Mouse (Mus musculus): ENCODE measurements around the gene Tmem50a. TPM values are rescaled to one million over a fixed set of nuclear protein-coding genes. Genes with fewer than 3 reads are reported as not detected.
A peak's percentile ranks its signal among the peaks of the same experiment; 100 is the strongest.
"Not testable (repeated sequence)": the region's sequence is repeated elsewhere in the genome, so short reads cannot be mapped to it uniquely, and the experiment has no call there.

Gene Tmem50a
- total RNA-seq, 1 experiment from 2014 or later: 226 TPM

DNA sequence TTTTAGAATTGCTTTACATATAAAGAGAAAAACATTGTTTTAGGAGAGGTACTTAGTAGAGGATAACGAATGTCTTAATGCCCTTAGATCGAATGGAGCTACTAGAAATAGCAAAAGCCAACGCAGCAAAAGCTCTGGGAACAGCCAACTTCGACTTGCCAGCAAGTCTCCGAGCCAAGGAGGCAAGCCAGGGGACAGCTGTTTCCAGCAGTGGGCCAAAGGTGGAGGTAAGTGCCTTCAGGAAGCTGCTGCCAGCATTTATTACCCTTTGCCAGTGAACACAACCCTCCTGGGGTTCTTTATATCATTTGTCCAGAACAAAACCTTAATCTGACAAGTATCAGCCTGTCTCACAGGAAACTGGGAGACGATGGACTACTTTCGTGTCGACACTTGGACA lies 10.4 kb upstream of the Tmem50a start:
- no peak for ATAC-seq (replicated peaks in 1 of 2; ENCODE audit: insufficient read depth in 1 of 2, low FRiP score in 2 of 2, low TSS enrichment in 1 of 2, low read depth in 1 of 2, poor library complexity in 2 of 2, severe bottlenecking in 2 of 2)

DNA sequence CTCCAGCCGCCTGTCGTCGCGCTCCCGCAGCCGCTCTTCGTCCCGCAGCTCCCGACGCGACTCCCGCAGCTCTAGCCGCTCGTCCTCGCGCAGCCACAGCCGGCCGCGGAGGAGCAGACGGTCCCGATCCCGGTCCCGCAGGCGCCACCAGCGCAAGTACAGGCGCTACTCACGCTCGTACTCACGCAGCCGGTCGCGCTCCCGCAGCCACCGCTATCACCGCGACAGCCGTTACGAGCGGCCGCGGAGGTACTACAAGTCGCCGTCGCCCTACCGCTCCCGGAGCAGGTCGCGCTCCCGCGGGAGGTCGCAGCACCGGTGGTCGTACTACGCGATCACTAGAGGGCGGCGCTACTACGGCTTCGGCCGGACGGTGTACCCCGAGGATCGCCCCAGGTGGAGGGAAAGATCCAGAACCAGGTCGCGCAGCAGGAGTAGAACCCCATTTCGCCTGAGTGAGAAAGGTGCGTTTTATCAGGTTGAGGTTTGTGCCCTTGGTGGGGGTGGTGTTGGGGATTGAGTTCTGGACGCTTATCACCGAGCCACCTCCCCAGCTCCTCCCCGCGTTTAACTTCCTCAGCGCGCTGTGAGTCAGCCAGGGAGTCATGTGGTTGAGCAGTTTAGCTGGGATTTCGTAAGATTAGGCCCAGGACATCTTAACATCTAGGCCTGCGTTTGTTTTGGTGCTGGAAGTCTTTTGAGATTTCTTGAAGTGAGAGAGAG lies 9.4 kb upstream of the Tmem50a start:
- ATAC-seq (replicated peaks in 1 of 2; ENCODE audit: insufficient read depth in 1 of 2, low FRiP score in 2 of 2, low TSS enrichment in 1 of 2, low read depth in 1 of 2, poor library complexity in 2 of 2, severe bottlenecking in 2 of 2): peak in 1 of 2 experiments; percentile 41; a peak in 2 of 4 replicates

DNA sequence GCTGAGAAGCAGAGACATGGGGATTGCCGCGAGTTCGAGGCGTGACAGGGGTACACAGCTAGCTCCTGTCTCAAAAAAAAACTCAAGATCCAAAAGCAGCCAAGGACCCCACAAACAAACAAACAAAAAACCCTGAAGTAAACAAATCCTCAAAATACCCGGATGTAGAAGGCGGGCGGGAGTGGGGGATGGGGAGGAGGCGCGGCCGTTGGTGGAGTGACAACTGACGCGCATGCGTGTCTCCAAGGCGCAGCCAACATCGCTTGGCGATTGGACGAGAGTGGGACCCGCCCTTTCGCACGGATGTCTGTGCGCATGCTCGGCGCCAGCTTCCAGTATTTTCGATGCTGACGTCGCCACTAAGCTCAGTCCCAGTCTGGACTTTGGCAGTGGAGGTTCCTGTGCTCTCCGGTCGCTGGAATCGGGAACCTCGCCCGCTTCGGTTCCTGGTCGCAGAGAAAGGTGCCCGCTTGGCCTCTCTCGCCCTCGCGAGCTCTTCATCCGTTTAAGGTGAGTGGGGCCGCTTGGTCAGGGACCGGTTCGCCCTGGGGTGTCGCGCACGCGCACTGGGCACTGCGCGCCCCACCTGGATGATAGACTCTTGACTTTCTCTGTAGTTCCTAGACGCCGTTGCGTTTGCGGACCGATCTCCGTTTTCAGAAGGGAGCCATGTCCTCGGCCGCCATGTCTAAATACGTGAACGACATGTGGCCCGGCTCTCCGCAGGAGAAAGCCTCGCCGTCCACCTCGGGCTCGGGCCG lies 8.6 kb upstream of the Tmem50a start, which contains the start of gene Rsrp1:
TSS of gene Rsrp1 (plus strand) at position 335 of the 761 bp plus-strand sequence.
- peak; percentile 82 to 83 for ATAC-seq (replicated peaks in 1 of 2; ENCODE audit: insufficient read depth in 1 of 2, low FRiP score in 2 of 2, low TSS enrichment in 1 of 2, low read depth in 1 of 2, poor library complexity in 2 of 2, severe bottlenecking in 2 of 2)

DNA sequence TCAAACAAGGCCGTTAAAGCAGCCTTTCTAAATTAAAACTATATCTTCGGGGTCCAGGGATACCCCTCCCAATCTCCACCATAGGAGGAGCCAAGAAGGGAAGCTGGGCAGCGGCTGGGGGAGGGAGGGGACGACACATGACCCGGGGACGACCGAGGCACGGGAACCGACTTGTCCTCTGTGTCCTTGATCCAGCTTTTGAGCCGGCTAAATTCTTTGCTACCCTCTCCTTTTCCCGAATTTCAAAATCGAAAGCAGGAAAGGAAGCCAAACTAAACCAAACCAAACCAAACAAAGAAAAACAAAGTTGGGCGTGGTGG lies 8.1 kb upstream of the Tmem50a start:
- no peak for ATAC-seq (replicated peaks in 1 of 2; ENCODE audit: insufficient read depth in 1 of 2, low FRiP score in 2 of 2, low TSS enrichment in 1 of 2, low read depth in 1 of 2, poor library complexity in 2 of 2, severe bottlenecking in 2 of 2)

DNA sequence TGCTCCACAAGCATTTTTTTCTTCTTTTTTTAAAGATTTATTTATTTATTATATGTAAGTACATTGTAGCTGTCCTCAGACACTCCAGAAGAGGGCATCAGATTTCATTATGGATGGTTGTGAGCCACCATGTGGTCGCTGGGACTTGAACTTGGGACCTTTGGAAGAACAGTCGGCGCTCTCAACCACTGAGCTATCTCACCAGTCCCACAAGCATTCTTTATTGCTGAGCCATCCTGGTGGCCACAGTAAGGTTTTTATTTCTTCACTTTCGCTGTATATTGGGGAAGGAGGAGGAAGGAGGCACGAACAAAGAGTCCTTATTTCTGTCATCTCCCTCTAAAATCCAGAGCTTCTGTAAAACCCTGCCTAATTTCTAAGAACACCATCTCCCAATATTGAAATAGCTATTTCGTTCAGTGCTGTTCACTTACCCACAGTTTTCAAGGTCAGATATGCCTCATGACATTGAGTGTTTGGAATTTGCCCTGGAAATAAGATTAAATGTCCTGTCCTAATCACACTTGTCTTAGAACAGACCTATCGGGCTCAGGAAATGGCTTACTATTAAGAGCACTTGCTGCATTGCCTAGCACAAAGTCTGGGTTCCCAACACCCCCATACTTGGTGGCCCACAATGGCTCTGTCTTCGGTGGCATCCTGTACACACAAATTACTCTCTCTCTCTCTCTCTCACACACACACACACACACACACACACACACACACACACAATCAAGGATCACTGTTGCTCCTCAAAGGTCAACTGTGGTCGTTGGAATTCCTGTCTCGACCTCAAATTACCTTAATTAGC lies 7.5 kb upstream of the Tmem50a start:
- ATAC-seq (replicated peaks in 1 of 2; ENCODE audit: insufficient read depth in 1 of 2, low FRiP score in 2 of 2, low TSS enrichment in 1 of 2, low read depth in 1 of 2, poor library complexity in 2 of 2, severe bottlenecking in 2 of 2): no peak

DNA sequence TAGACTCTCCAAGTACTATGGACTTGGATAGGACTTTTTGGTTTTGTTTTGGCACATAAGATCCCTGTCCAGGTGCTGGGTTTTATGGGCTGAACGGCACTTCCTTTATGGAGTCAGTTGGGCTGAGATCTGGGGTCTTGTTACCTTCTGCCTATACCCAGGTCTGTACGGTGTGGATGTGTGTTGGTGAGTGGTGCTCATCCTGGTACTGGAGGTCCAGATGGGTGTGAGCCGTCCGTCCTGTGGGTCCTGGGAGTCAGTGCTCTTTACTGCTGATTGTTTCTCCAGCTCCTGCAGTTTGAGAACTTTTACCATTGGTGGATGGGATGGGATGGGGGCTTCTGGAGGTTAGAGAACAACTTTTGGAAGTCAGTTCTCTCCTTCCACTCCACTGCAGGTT lies 6.9 kb upstream of the Tmem50a start:
- no peak for ATAC-seq (replicated peaks in 1 of 2; ENCODE audit: insufficient read depth in 1 of 2, low FRiP score in 2 of 2, low TSS enrichment in 1 of 2, low read depth in 1 of 2, poor library complexity in 2 of 2, severe bottlenecking in 2 of 2)

DNA sequence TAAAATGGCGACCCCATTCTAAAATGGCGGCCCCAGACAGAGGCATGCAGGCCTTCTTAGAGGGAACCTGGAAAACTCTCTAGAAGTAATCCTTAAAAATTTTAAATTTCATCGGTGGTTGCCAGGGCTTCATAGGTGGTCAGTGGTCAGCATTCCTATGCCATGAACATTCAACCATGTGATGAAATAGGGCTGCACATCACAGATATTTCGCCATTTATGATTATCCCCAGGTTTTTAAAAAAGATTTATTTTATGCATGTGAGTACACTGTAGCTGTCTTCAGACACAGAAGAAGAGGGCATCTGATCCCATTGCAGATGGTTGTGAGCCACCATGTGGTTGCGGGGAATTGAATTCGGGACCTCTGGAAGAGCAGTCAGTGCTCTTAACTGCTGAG lies 5.8 kb upstream of the Tmem50a start:
- no peak for ATAC-seq (replicated peaks in 1 of 2; ENCODE audit: insufficient read depth in 1 of 2, low FRiP score in 2 of 2, low TSS enrichment in 1 of 2, low read depth in 1 of 2, poor library complexity in 2 of 2, severe bottlenecking in 2 of 2)

DNA sequence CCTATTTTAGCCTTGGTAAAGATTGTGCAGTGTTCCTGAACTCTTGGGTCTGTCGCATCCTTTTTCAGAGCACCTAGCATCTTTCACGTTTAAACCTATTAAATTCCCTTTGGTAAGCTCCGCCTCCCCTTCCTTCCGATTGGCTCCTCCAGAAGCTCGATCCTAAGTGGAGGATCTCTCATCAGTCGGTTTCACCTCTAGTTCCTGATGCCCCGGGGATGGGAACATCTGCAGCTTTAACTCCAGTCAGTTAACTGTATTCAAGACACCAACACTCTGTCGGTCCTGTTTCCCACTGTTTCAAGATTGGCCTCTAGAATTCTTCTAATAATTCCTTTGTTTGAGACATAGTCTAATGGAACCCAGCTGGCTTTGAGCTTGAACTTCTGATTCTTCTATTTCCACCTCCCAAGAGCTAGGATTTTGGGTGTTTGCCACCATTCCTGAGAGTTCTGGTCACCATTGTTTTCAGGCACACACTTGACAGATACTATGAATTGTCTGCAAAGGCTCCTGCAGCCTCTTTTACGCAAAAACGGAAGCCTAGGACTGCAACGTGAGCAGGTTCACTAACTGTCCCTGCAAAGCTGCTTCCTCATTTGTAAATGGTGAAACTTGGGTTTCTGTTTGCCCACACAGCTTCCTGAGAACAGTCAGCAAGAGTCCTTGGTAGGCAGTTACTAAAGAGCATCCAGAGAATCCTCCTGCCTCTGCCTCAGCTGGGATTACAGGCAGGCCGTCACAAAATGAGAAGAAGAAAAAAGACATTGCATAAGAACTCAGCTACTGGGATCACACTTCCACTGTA lies 5.1 kb upstream of the Tmem50a start:
- peak; percentile 37 to 46 for ATAC-seq (replicated peaks in 1 of 2; ENCODE audit: insufficient read depth in 1 of 2, low FRiP score in 2 of 2, low TSS enrichment in 1 of 2, low read depth in 1 of 2, poor library complexity in 2 of 2, severe bottlenecking in 2 of 2)

DNA sequence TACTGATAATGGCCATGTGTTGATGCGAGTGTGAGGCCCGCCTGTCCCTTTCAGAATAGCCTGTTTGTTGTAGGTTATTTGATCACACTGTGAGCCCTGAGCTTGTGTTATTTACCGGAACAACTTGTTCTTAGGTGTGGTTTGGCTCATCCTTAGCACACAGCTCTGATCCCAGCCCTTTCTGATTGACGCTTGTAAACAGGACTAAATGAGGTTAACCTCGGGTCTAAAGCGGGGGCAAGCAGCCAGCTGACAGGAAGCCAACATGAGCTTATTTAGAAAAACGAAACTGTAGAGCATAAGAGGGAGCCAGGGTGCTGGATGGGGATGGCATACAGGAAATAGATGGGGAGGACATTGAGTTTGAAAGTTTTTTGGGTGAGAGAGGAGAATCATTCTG lies 3.6 kb upstream of the Tmem50a start:
- ATAC-seq (replicated peaks in 1 of 2; ENCODE audit: insufficient read depth in 1 of 2, low FRiP score in 2 of 2, low TSS enrichment in 1 of 2, low read depth in 1 of 2, poor library complexity in 2 of 2, severe bottlenecking in 2 of 2): peak in 1 of 2 experiments; percentile 7; a peak in 1 of 4 replicates

DNA sequence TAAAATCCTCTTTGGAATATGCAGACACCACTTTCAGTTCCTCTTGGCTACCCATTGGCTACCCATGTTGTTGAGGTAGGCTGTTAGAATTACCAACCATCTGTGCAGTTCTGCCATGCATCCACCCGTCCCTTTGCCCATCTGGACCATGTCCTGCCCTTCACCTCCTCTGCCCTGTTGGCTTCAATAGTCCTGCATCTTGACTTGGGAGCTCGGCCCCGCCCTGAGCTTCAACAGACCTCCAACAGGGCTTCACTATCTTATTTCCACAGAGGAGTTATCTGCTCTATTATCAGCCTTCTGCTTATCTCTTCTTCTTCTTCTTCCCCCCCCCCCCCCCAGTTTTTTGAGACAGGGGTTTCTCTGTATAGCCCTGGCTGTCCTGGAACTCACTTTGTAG lies 2.4 kb upstream of the Tmem50a start:
- no peak for ATAC-seq (replicated peaks in 1 of 2; ENCODE audit: insufficient read depth in 1 of 2, low FRiP score in 2 of 2, low TSS enrichment in 1 of 2, low read depth in 1 of 2, poor library complexity in 2 of 2, severe bottlenecking in 2 of 2)

DNA sequence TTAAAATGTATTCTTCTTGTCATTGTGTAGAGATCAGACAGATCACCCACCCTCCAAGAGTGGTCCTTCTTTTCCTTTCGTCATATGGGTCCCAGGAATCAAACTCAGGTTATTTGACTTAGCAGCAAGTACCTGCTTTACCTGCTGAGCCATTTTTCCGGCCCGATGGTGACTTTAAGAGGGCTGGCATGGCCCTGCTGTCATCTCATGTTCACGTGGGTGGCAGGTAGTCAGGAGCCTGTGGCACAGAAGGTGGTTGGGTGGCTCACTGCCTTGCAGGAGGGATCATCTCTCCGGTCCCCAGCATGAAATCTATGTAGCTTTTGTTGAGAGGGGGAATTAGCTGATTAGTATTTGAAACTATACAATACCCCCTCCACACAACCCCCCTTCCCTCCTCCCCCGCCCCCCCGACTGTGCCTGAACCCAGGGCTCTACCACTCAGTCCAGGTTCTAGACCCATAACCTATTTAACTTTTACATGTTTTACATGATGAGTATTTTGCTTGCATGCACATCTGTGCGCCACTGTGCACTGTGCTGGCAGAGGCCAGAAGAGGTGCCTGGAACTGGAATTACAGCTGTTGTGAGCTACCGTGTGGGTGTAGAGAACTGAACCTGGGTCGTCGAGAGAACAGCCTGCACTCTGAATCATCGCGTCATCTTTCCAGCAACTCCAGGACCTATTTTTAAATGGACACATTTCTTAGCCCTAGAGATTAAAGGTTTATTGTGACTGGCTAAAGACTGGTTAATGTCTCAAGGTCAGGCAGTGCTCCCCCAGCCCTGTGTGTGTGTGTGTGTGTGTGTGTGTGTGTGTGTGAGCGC lies 613 bp upstream of the Tmem50a start:
- ATAC-seq (replicated peaks in 1 of 2; ENCODE audit: insufficient read depth in 1 of 2, low FRiP score in 2 of 2, low TSS enrichment in 1 of 2, low read depth in 1 of 2, poor library complexity in 2 of 2, severe bottlenecking in 2 of 2): no peak

DNA sequence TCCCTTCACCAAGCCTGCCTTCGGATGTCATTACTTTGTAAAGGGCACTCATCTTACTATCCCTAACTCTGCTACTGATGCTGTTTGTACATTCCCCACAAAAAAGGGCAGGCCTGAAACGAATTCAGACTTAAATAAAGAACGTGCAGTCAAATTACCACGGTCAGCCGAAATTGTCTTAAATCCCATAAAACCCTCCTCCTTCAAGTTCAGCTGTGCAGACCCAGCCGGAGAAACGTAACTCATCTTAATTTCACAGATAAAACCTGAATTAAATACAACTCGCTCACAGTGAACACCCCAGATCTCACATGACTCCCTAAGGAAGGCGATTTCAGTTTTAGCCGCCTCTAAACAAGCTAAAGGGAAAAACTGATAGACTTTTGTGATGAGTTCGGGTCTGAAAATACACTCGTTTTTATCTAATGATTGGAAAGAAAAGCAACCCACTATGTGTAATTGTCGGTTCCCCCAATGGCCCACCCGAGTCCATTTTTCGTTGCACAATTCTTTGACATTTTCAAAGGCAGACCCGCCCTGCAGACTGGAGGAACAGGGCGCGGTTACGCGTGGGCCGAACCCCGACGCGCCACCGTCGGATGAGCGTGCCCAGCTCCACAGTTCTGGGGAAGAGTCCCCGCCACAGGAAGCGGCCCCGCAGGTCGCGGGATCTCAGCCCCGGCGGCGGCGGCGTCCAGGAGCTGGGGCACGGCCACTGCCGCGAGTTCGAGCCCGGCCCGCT lies 531 bp downstream of the Tmem50a start:
- peak; percentile 11 to 29; a peak in 1 of 4 replicates for ATAC-seq (replicated peaks in 1 of 2; ENCODE audit: insufficient read depth in 1 of 2, low FRiP score in 2 of 2, low TSS enrichment in 1 of 2, low read depth in 1 of 2, poor library complexity in 2 of 2, severe bottlenecking in 2 of 2)

DNA sequence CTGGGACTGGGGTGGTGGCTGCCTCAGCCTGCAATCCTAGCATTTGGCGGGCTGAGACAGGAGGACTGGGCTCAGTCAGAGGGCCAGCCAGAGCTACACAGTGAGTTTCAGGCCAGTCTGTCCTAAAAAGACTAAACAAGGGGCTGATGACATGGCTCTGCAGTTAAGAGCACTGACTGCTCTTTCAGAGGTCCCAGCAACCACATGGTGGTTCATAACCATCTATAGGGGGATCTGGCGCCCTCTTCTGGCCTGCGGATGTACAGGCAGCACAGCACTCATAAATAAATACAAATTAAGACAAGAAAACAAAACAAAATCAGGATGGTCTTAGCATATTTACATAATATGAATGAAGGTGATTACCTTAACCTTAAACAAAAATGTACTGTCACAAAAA lies 1.4 kb downstream of the Tmem50a start:
- ATAC-seq (replicated peaks in 1 of 2; ENCODE audit: insufficient read depth in 1 of 2, low FRiP score in 2 of 2, low TSS enrichment in 1 of 2, low read depth in 1 of 2, poor library complexity in 2 of 2, severe bottlenecking in 2 of 2): 0 out of 4 replicates have a peak, but pooled peaks of 1 of the 2 experiments have one; percentile 48

DNA sequence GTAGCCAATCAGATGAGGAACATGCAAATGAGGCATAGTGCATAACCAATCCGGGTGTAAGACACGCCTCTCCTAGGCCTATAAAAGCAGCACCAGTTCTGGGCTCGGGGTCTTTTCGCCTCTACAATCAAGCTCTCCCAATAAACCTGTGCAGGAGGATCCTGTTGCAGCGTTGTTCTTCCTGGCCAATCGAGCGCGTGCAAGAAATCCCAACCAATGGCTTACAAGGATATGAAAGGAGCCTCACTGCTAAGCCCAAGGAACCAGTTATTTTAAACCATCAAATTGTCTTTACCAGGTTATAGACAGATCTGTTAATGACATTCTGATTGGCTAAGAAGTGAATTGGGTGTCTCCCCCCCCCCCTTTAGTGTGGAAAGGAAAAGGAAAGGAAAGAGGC lies 3.4 kb downstream of the Tmem50a start:
- not testable (repeated sequence) for ATAC-seq (replicated peaks in 1 of 2; ENCODE audit: insufficient read depth in 1 of 2, low FRiP score in 2 of 2, low TSS enrichment in 1 of 2, low read depth in 1 of 2, poor library complexity in 2 of 2, severe bottlenecking in 2 of 2)

DNA sequence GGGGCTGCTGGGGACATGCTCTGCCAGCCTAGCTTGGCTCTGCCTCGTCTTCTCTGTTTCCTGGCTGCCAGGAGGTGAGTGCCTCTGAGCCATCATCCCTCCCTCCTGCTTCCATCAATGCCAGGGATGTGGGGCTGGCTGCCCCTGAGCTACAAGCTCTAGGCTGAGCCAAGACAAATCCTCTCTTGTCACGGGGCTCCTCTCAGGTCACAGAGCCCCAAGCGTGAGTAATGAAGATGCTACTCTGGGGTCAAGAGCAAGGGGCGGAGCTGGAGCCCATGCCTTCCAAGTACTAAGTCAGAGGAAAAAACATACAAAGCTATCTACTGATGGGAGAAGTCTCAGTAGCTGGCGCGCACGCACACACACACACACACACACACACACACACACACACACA lies 11.8 kb downstream of the Tmem50a start:
- no peak for ATAC-seq (replicated peaks in 1 of 2; ENCODE audit: insufficient read depth in 1 of 2, low FRiP score in 2 of 2, low TSS enrichment in 1 of 2, low read depth in 1 of 2, poor library complexity in 2 of 2, severe bottlenecking in 2 of 2)

DNA sequence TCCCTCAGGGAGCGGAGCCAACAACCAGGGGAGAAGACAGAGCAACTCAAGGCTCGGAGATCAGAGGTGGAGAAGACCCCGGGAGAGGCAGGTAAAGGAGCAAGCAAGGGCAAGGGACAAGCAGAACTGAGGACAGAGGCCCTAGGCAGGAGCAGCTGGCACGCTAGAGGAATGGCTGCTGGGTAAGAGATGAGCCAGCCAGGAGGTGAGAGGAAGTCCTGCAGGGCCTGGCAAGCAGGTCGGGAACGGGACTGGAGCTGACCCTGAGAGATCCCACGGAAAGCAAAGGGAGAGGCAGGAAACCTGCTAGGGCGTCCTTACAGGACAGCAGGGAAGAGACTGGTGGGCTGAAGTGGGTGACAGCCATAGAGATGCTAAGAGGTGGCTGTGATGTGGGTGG lies 13.7 kb downstream of the Tmem50a start:
- ATAC-seq (replicated peaks in 1 of 2; ENCODE audit: insufficient read depth in 1 of 2, low FRiP score in 2 of 2, low TSS enrichment in 1 of 2, low read depth in 1 of 2, poor library complexity in 2 of 2, severe bottlenecking in 2 of 2): no peak

All from hematopoietic stem cell, adult 5-6 weeks (primary cell).